Comparison of ENCODE assay signal across 8 mouse cellular contexts in genomic region chr3:90466311-90466766, GRCm38 (mm10). TPM values are rescaled to one million over a fixed set of nuclear protein-coding genes. Genes with fewer than 3 reads are reported as not detected.
DNase-seq lines count a peak whose midpoint lies in the region; ATAC-seq lines count a peak whose summit lies in the region.

No protein-coding gene starts in this region.

- peaks cover 14% of the 10 kb centered on the region for H3K4me1 ChIP-seq in limb, embryonic 13.5 days
- H3K4me1 ChIP-seq in midbrain, embryonic 13.5 days (replicated peaks) = peaks cover 14% of the 10 kb centered on the region

- WGBS in limb, embryonic 13.5 days = 0% methylated on average over 15 of the region's 15 CpGs
- 1% methylated on average over 15 of the region's 15 CpGs for WGBS in midbrain, embryonic 13.5 days

- H3K36me3 ChIP-seq in limb, embryonic 13.5 days = no peaks in the 10 kb centered on the region
- H3K36me3 ChIP-seq in midbrain, embryonic 13.5 days = no peaks in the 10 kb centered on the region

- H3K4me3 ChIP-seq in limb, embryonic 13.5 days = peak overlapping the region; percentile 54
- H3K4me3 ChIP-seq in midbrain, embryonic 13.5 days (replicated peaks) = peak overlapping the region; percentile 58

- H3K9ac ChIP-seq in limb, embryonic 13.5 days = peak overlapping the region; percentile 66
- H3K9ac ChIP-seq in midbrain, embryonic 13.5 days (replicated peaks) = peak overlapping the region; percentile 57

- H3K9me3 ChIP-seq in limb, embryonic 13.5 days = no peaks in the 10 kb centered on the region
- no peaks in the 10 kb centered on the region for H3K9me3 ChIP-seq in midbrain, embryonic 13.5 days

- ATAC-seq in limb, embryonic 13.5 days (ENCODE audit: low FRiP score, low read depth) = peak; percentile 42
- peak; percentile 49 for ATAC-seq in midbrain, embryonic 13.5 days

- DNase-seq in thymus, postnatal 25 days = peak; percentile 24
- no peak for DNase-seq in thymus, adult 18-20 months
- DNase-seq in cerebellum, postnatal 25 days = peak; percentile 55 to 71
- DNase-seq in gastrocnemius, adult 8-10 months (ENCODE audit: low spot score in 2 of 2) = peak; percentile 24 to 33
- DNase-seq in induced T-regulatory cell, adult 2 months (ENCODE audit: low read depth) = peak; percentile 67
- peak; percentile 60 for DNase-seq in testis, postnatal 10 days (ENCODE audit: low spot score)

- H3K27ac ChIP-seq in limb, embryonic 13.5 days = no peak overlapping the region
- H3K27ac ChIP-seq in midbrain, embryonic 13.5 days = no peak overlapping the region

- peaks cover 59% of the 10 kb centered on the region for H3K27me3 ChIP-seq in limb, embryonic 13.5 days
- peaks cover 50% of the 10 kb centered on the region for H3K27me3 ChIP-seq in midbrain, embryonic 13.5 days

- peak overlapping the region; percentile 96 for H3K4me2 ChIP-seq in limb, embryonic 13.5 days (replicated peaks)
- peak overlapping the region; percentile 89 for H3K4me2 ChIP-seq in midbrain, embryonic 13.5 days (replicated peaks)

RNA-seq across cellular contexts. Expression of gene Npr1, which starts 0.7 kb away (rescaled TPM):
- total RNA-seq in gastrocnemius, adult 8-10 months (2022) = 1 to 10 TPM; 3.8 to 6.9 (median 6.1) TPM
- polyA plus RNA-seq in limb, embryonic 13.5 days (2015; fragmentation: Nextera tagmentation; extraction: Ambion mirVana) = 4.0 and 4.8 TPM in 2 replicates
- polyA plus RNA-seq in midbrain, embryonic 13.5 days (2015; fragmentation: Nextera tagmentation; extraction: Ambion mirVana) = 1.8 and 2.4 TPM in 2 replicates

RNA-seq across cellular contexts. Expression of gene Ilf2, which starts 9.6 kb away (rescaled TPM):
- 10 to 100 TPM; 24.4 to 33.4 (median 26.9) TPM for total RNA-seq in gastrocnemius, adult 8-10 months (2022)
- 277 and 284 TPM in 2 replicates for polyA plus RNA-seq in limb, embryonic 13.5 days (2015; fragmentation: Nextera tagmentation; extraction: Ambion mirVana)
- polyA plus RNA-seq in midbrain, embryonic 13.5 days (2015; fragmentation: Nextera tagmentation; extraction: Ambion mirVana) = 343 and 361 TPM in 2 replicates

RNA-seq across cellular contexts. Expression of gene Snapin, which starts 24.5 kb away (rescaled TPM):
- total RNA-seq in gastrocnemius, adult 8-10 months (2022) = 10 to 100 TPM; 77.7 to 93.9 (median 78.5) TPM
- 83.1 and 85.4 TPM in 2 replicates for polyA plus RNA-seq in limb, embryonic 13.5 days (2015; fragmentation: Nextera tagmentation; extraction: Ambion mirVana)
- 87.9 and 89.1 TPM in 2 replicates for polyA plus RNA-seq in midbrain, embryonic 13.5 days (2015; fragmentation: Nextera tagmentation; extraction: Ambion mirVana)

RNA-seq across cellular contexts. Expression of gene Ints3, which starts 32.9 kb away (rescaled TPM):
- total RNA-seq in gastrocnemius, adult 8-10 months (2022) = 10 to 100 TPM; 14.0 to 16.8 (median 14.8) TPM
- 28.5 and 29.4 TPM in 2 replicates for polyA plus RNA-seq in limb, embryonic 13.5 days (2015; fragmentation: Nextera tagmentation; extraction: Ambion mirVana)
- 29.1 and 32.6 TPM in 2 replicates for polyA plus RNA-seq in midbrain, embryonic 13.5 days (2015; fragmentation: Nextera tagmentation; extraction: Ambion mirVana)

RNA-seq across cellular contexts. Expression of gene Chtop, which starts 43.0 kb away (rescaled TPM):
- 100 to 1,000 TPM; 112 to 117 (median 114) TPM for total RNA-seq in gastrocnemius, adult 8-10 months (2022)
- 186 and 187 TPM in 2 replicates for polyA plus RNA-seq in limb, embryonic 13.5 days (2015; fragmentation: Nextera tagmentation; extraction: Ambion mirVana)
- polyA plus RNA-seq in midbrain, embryonic 13.5 days (2015; fragmentation: Nextera tagmentation; extraction: Ambion mirVana) = 205 and 212 TPM in 2 replicates

Comparison
In these comparisons a context has a peak if more than half of its experiments do, and no peak if none do; other contexts are left out.
1. DNase-seq: peak in thymus, postnatal 25 days (single experiment), cerebellum, postnatal 25 days (2 of 2), gastrocnemius, adult 8-10 months (2 of 2), induced T-regulatory cell, adult 2 months (single experiment) and testis, postnatal 10 days (single experiment); none in thymus, adult 18-20 months (0 of 2).